ENCODE assay signal across 8 mouse cellular contexts in the genomic region with DNA sequence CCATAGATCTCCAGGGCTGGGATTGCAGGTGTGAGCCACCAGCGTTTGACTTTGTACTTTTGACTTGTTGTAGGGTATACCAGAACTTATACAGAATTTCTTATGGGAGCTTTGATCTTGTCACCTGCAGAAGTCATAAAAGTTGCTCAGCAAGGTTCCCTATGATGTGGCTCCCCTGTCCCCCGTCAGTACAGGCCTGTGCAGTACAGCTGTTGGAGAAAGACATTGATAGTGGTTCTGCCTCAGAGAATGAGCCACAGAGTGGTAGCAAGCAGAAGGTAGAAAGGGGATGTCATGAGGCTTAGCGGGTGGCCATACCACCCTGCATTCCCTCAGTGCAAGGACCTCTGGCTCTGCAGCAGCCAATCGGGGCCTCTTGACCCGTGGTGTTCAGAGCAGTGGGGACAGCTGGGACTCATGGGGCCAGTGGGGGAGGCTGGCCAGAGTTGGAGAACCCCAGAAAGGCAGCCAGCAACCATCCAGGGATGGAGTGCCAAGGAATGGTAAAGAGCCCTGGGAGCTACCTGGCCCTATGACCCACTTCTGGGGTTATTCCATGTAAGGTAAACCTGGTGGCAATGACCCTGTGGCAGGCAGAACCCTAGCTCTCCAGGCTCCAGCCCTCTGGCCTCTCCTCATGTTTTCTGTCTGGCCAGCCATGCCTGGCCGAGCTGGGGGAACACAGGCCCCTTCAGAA. TPM values are rescaled to one million over a fixed set of nuclear protein-coding genes. Genes with fewer than 3 reads are reported as not detected.
DNase-seq lines count a peak whose midpoint lies in the region; ATAC-seq and TF ChIP-seq lines count a peak whose summit lies in the region.

No protein-coding gene starts in this region.

- no peak for DNase-seq in heart, adult 2 months
- no peak for DNase-seq in heart, adult 9 months (ENCODE audit: low spot score in 2 of 2)
- no peak for DNase-seq in neural tube, embryonic 11.5 days (ENCODE audit: low spot score)
- DNase-seq in neural tube, embryonic 10.5 days (ENCODE audit: extremely low spot score, low spot score), result no peak
- DNase-seq in cerebellum, postnatal 14 days, result no peak
- DNase-seq in spleen, postnatal 10 days (ENCODE audit: low spot score in 2 of 2), result no peak
- DNase-seq in right cerebral cortex, postnatal 14 days, result no peak

- no peak for TF ChIP-seq POLR2A in heart, adult 2 months (IDR thresholded peaks at IDR 0.05; ENCODE audit: insufficient read depth, low read depth, low read length)

- no peak overlapping the region for H3K9ac ChIP-seq in heart, adult 2 months (ENCODE audit: low read depth, low read length)
- H3K9ac ChIP-seq in neural tube, embryonic 11.5 days (ENCODE audit: low read length), result 0 out of 2 replicates have a peak overlapping the region, but pooled peaks have one; percentile 6
- 0 out of 2 replicates have a peak overlapping the region, but pooled peaks have one; percentile 2 for H3K9ac ChIP-seq in midbrain, embryonic 12.5 days (replicated peaks)

- no peaks in the 10 kb centered on the region for H3K9me3 ChIP-seq in neural tube, embryonic 11.5 days (ENCODE audit: control insufficient read depth, low read length)
- H3K9me3 ChIP-seq in midbrain, embryonic 12.5 days, result no peaks in the 10 kb centered on the region

- peak overlapping the region; percentile 0; the same call in 1 of the 2 replicates for H3K27ac ChIP-seq in heart, adult 2 months
- 0 out of 2 replicates have a peak overlapping the region, but pooled peaks have one; percentile 5 for H3K27ac ChIP-seq in neural tube, embryonic 11.5 days (ENCODE audit: low read depth, low read length)
- H3K27ac ChIP-seq in midbrain, embryonic 12.5 days (replicated peaks), result peak overlapping the region; percentile 60

- H3K4me3 ChIP-seq in heart, adult 2 months, result no peak overlapping the region
- no peak overlapping the region for H3K4me3 ChIP-seq in neural tube, embryonic 11.5 days (ENCODE audit: low read depth, low read length)
- H3K4me3 ChIP-seq in midbrain, embryonic 12.5 days, result no peak overlapping the region

- ATAC-seq in neural tube, embryonic 11.5 days (ENCODE audit: insufficient read depth, low FRiP score, low TSS enrichment), result no peak
- ATAC-seq in midbrain, embryonic 12.5 days (ENCODE audit: low FRiP score, low read depth), result no peak

- no peak for TF ChIP-seq EP300 in heart, adult 2 months (IDR thresholded peaks at IDR 0.05; ENCODE audit: insufficient read depth, low read depth, low read length)

- H3K4me2 ChIP-seq in neural tube, embryonic 11.5 days (ENCODE audit: low read depth), result no peak overlapping the region
- H3K4me2 ChIP-seq in midbrain, embryonic 12.5 days (replicated peaks), result no peak overlapping the region

- H3K27me3 ChIP-seq in heart, adult 2 months (ENCODE audit: control insufficient read depth, insufficient read depth, low read length), result no peaks in the 10 kb centered on the region
- H3K27me3 ChIP-seq in neural tube, embryonic 11.5 days (ENCODE audit: control insufficient read depth, insufficient read depth, low read length), result no peaks in the 10 kb centered on the region
- H3K27me3 ChIP-seq in midbrain, embryonic 12.5 days, result peaks cover 13% of the 10 kb centered on the region; the same call in 1 of the 2 replicates

- H3K36me3 ChIP-seq in heart, adult 2 months (ENCODE audit: control insufficient read depth, insufficient read depth, low read length), result no peaks in the 10 kb centered on the region
- no peaks in the 10 kb centered on the region for H3K36me3 ChIP-seq in neural tube, embryonic 11.5 days (ENCODE audit: control insufficient read depth, insufficient read depth, low read length)
- no peaks in the 10 kb centered on the region for H3K36me3 ChIP-seq in midbrain, embryonic 12.5 days

- no peak for TF ChIP-seq CTCF in heart, adult 2 months (IDR thresholded peaks at IDR 0.05)

- H3K4me1 ChIP-seq in heart, adult 2 months (ENCODE audit: control insufficient read depth, insufficient read depth, low read length), result peaks cover 7% of the 10 kb centered on the region
- H3K4me1 ChIP-seq in neural tube, embryonic 11.5 days (ENCODE audit: control insufficient read depth, insufficient read depth, low read length), result peaks cover 23% of the 10 kb centered on the region
- peaks cover 58% of the 10 kb centered on the region for H3K4me1 ChIP-seq in midbrain, embryonic 12.5 days

- H3K79me2 ChIP-seq in heart, adult 2 months (replicated peaks; ENCODE audit: control insufficient read depth, insufficient read depth, low read length), result no peaks in the 10 kb centered on the region

- 57% methylated on average over 6 of the region's 6 CpGs for WGBS in heart, adult 2 months
- 43% methylated on average over 6 of the region's 6 CpGs for WGBS in neural tube, embryonic 11.5 days
- WGBS in midbrain, embryonic 12.5 days, result 59% methylated on average over 6 of the region's 6 CpGs

- intact Hi-C loops in heart, adult 2 months (cut with DNase I), result loop anchor here (5.0 kb wide), 1 partner anchor 53 kb away; no protein-coding TSS in a partner anchor

RNA-seq across cellular contexts. Expression of a gene that starts 58.6 kb away (rescaled TPM):
- not detected for total RNA-seq in heart, adult 2 months (2021)
- polyA plus RNA-seq in heart, adult 2 months (2012; rRNA removed), result not detected in 2 replicates
- not detected in 2 replicates for polyA plus RNA-seq in neural tube, embryonic 11.5 days (2014; fragmentation: Nextera tagmentation; extraction: Ambion mirVana)
- polyA plus RNA-seq in midbrain, embryonic 12.5 days (2016; fragmentation: Nextera tagmentation; extraction: Ambion mirVana), result not detected in 2 replicates

Comparison
In these comparisons a context has a peak if more than half of its experiments do, and no peak if none do; other contexts are left out.
1. H3K27ac ChIP-seq: peak in every context shown above with its lines; median percentile 60 in midbrain, embryonic 12.5 days; 5 in neural tube, embryonic 11.5 days; 0 in heart, adult 2 months.